ENCODE assay signal across 14 mouse cellular contexts in genomic region chr17:48418781-48419180, GRCm38 (mm10). TPM values are rescaled to one million over a fixed set of nuclear protein-coding genes. Genes with fewer than 3 reads are reported as not detected.
A peak's percentile ranks its signal among the peaks of the same experiment; 100 is the strongest.
DNase-seq lines count a peak whose midpoint lies in the region; ATAC-seq and TF ChIP-seq lines count a peak whose summit lies in the region.
"Had no signal": no experiment of that assay in that cellular context is flagged by ENCODE, and none has a peak within 500 bp of the region (broad histone marks: within the 10 kb centered on the region; RNA-seq: fewer than 3 reads in every experiment).

No protein-coding gene starts in this region.

- TF ChIP-seq POLR2A in spleen, adult 2 months (IDR thresholded peaks at IDR 0.05; ENCODE audit: low read depth, low read length): no peak

- intact Hi-C loops in heart, postnatal 25 days (cut with DNase I): no loop called here
- intact Hi-C loops in left cerebral cortex, postnatal 25 days (cut with DNase I): loop anchor here (5.0 kb wide), 1 partner anchor 754 kb away; no protein-coding TSS in a partner anchor

- ATAC-seq in heart, embryonic 14.5 days (ENCODE audit: insufficient number of reproducible peaks, insufficient read depth, low FRiP score, low read depth): no peak
- ATAC-seq in liver, embryonic 12.5 days: no peak

- 61% methylated on average over 1 of the region's 1 CpGs for WGBS in heart, embryonic 14.5 days
- 71% methylated on average over 1 of the region's 1 CpGs for WGBS in spleen, adult 2 months
- WGBS in liver, embryonic 12.5 days (ENCODE audit: insufficient replicate concordance): 35% methylated on average over 1 of the region's 1 CpGs

- no peaks in the 10 kb centered on the region for H3K9me3 ChIP-seq in heart, embryonic 14.5 days (ENCODE audit: control insufficient read depth, low read length)
- no peaks in the 10 kb centered on the region for H3K9me3 ChIP-seq in liver, embryonic 12.5 days (replicated peaks)
- H3K9me3 ChIP-seq: hindbrain, embryonic 12.5 days; midbrain, embryonic 12.5 days had no signal

- peaks cover 5 to 20% of the 10 kb centered on the region in 2 experiments; a peak in 3 of 4 replicates for H3K4me1 ChIP-seq in heart, embryonic 14.5 days (ENCODE audit: control insufficient read depth in 2 of 2, insufficient read depth in 2 of 2, low read length in 2 of 2)
- peaks cover 10% of the 10 kb centered on the region; the same call in 1 of the 2 replicates for H3K4me1 ChIP-seq in spleen, adult 2 months (ENCODE audit: control insufficient read depth, insufficient read depth, insufficient read length)
- peaks cover 46% of the 10 kb centered on the region for H3K4me1 ChIP-seq in liver, embryonic 12.5 days
- H3K4me1 ChIP-seq: hindbrain, embryonic 12.5 days; midbrain, embryonic 12.5 days had no signal

- DNase-seq in heart, postnatal 25 days (ENCODE audit: low spot score): no peak
- DNase-seq in spleen, adult 2 months (ENCODE audit: low read depth in 1 of 2, low spot score in 2 of 2): no peak
- DNase-seq in spleen, postnatal 14 days (ENCODE audit: low spot score in 2 of 2): no peak
- no peak for DNase-seq in left cerebral cortex, postnatal 25 days (ENCODE audit: low spot score in 2 of 2)
- no peak for DNase-seq in layer of hippocampus, adult 9-10 months (ENCODE audit: low spot score)
- DNase-seq: lung, adult 2 months; spleen, adult 18-20 months; thymus, postnatal 36 days had no signal

- no peaks in the 10 kb centered on the region for H3K27me3 ChIP-seq in heart, embryonic 14.5 days (ENCODE audit: control insufficient read depth, insufficient read depth, low read length)
- no peaks in the 10 kb centered on the region for H3K27me3 ChIP-seq in spleen, adult 2 months (ENCODE audit: control insufficient read depth, insufficient read depth, low read length)
- no peaks in the 10 kb centered on the region for H3K27me3 ChIP-seq in liver, embryonic 12.5 days (replicated peaks)
- H3K27me3 ChIP-seq: hindbrain, embryonic 12.5 days; midbrain, embryonic 12.5 days had no signal

- no peak overlapping the region for H3K4me3 ChIP-seq in heart, embryonic 14.5 days (ENCODE audit: control insufficient read depth in 1 of 2, insufficient read depth in 1 of 2, low read depth in 1 of 2, low read length in 2 of 2)
- H3K4me3 ChIP-seq in spleen, adult 2 months (ENCODE audit: extremely low read depth, insufficient read depth, insufficient read length): no peak overlapping the region
- peak overlapping the region; percentile 25; the same call in 1 of the 2 replicates for H3K4me3 ChIP-seq in liver, embryonic 12.5 days
- H3K4me3 ChIP-seq: hindbrain, embryonic 12.5 days; midbrain, embryonic 12.5 days had no signal

- H3K4me2 ChIP-seq in heart, embryonic 14.5 days (ENCODE audit: low read length): peak overlapping the region; percentile 30
- peak overlapping the region; percentile 54 for H3K4me2 ChIP-seq in liver, embryonic 12.5 days
- H3K4me2 ChIP-seq: hindbrain, embryonic 12.5 days; midbrain, embryonic 12.5 days had no signal

- no peak for TF ChIP-seq CTCF in spleen, adult 2 months (IDR thresholded peaks at IDR 0.05; ENCODE audit: extremely low read depth, insufficient read depth, insufficient read length, insufficient replicate concordance)

- peaks cover 99% of the 10 kb centered on the region for H3K36me3 ChIP-seq in heart, embryonic 14.5 days (ENCODE audit: control insufficient read depth, insufficient read depth, low read length)
- H3K36me3 ChIP-seq in spleen, adult 2 months (ENCODE audit: control insufficient read depth, insufficient read depth, low read length): peaks cover 20% of the 10 kb centered on the region
- H3K36me3 ChIP-seq in liver, embryonic 12.5 days: peaks cover 54% of the 10 kb centered on the region

- peak overlapping the region; percentile 31 to 56; a peak in 1 of 4 replicates for H3K27ac ChIP-seq in heart, embryonic 14.5 days (replicated peaks in 1 of 2; ENCODE audit: control insufficient read depth in 1 of 2, insufficient read depth in 1 of 2, low read depth in 2 of 2, low read length in 2 of 2)
- H3K27ac ChIP-seq in spleen, adult 2 months (ENCODE audit: insufficient read depth, low read length): peak overlapping the region; percentile 34
- H3K27ac ChIP-seq in liver, embryonic 12.5 days: peak overlapping the region; percentile 57
- H3K27ac ChIP-seq: hindbrain, embryonic 12.5 days; midbrain, embryonic 12.5 days had no signal

- peak overlapping the region; percentile 35; the same call in 1 of the 2 replicates for H3K9ac ChIP-seq in heart, embryonic 14.5 days (ENCODE audit: low read length)
- H3K9ac ChIP-seq in liver, embryonic 12.5 days: peak overlapping the region; percentile 6; the same call in 1 of the 2 replicates
- H3K9ac ChIP-seq: hindbrain, embryonic 12.5 days; midbrain, embryonic 12.5 days had no signal

RNA-seq across cellular contexts. Expression of gene Oard1, which starts 9.0 kb away (rescaled TPM):
- 42.6 and 46.4 TPM in 2 replicates for polyA plus RNA-seq in heart, embryonic 14.5 days (2014; fragmentation: Nextera tagmentation; extraction: Ambion mirVana)
- total RNA-seq in heart, postnatal 25 days (2021): 10 to 100 TPM; 12.9 to 14.3 TPM
- 6.6 and 7.7 TPM in 2 replicates for polyA plus RNA-seq in spleen, adult 2 months (2012; rRNA removed)
- 56.5 and 58.1 TPM in 2 replicates for polyA plus RNA-seq in liver, embryonic 12.5 days (2016; fragmentation: Nextera tagmentation; extraction: Ambion mirVana)
- total RNA-seq in left cerebral cortex, postnatal 25 days (2021): 1 to 10 TPM; 7.8 to 9.5 TPM

RNA-seq across cellular contexts. Expression of gene Nfya, which starts 9.1 kb away (rescaled TPM):
- polyA plus RNA-seq in heart, embryonic 14.5 days (2014; fragmentation: Nextera tagmentation; extraction: Ambion mirVana): 13.5 and 16.2 TPM in 2 replicates
- 10 to 100 TPM; 19.6 to 21.4 TPM for total RNA-seq in heart, postnatal 25 days (2021)
- 80.3 and 93.1 TPM in 2 replicates for polyA plus RNA-seq in spleen, adult 2 months (2012; rRNA removed)
- 10.9 and 11.3 TPM in 2 replicates for polyA plus RNA-seq in liver, embryonic 12.5 days (2016; fragmentation: Nextera tagmentation; extraction: Ambion mirVana)
- 10 to 100 TPM; 27.5 to 31.8 TPM for total RNA-seq in left cerebral cortex, postnatal 25 days (2021)

RNA-seq across cellular contexts. Expression of gene Apobec2, which starts 13.9 kb away (rescaled TPM):
- polyA plus RNA-seq in heart, embryonic 14.5 days (2014; fragmentation: Nextera tagmentation; extraction: Ambion mirVana): 233 and 243 TPM in 2 replicates
- total RNA-seq in heart, postnatal 25 days (2021): 100 to 1,000 TPM; 245 to 262 TPM
- polyA plus RNA-seq in spleen, adult 2 months (2012; rRNA removed): 0.29 and 0.42 TPM in 2 replicates
- polyA plus RNA-seq in liver, embryonic 12.5 days (2016; fragmentation: Nextera tagmentation; extraction: Ambion mirVana): 0.83 and 1.2 TPM in 2 replicates
- not detected for total RNA-seq in left cerebral cortex, postnatal 25 days (2021)

RNA-seq across cellular contexts. Expression of gene Tspo2, which starts 32.5 kb away (rescaled TPM):
- 3.6 and 5.0 TPM in 2 replicates for polyA plus RNA-seq in heart, embryonic 14.5 days (2014; fragmentation: Nextera tagmentation; extraction: Ambion mirVana)
- 1 to 10 TPM in 1 of 2 experiments, under 1 TPM in 1; 0.91 to 1.2 TPM for total RNA-seq in heart, postnatal 25 days (2021)
- 107 and 121 TPM in 2 replicates for polyA plus RNA-seq in spleen, adult 2 months (2012; rRNA removed)
- 123 and 126 TPM in 2 replicates for polyA plus RNA-seq in liver, embryonic 12.5 days (2016; fragmentation: Nextera tagmentation; extraction: Ambion mirVana)
- total RNA-seq in left cerebral cortex, postnatal 25 days (2021): not detected
- total RNA-seq: adrenal gland, adult 18-20 months; left cerebral cortex, adult 8-10 months had no signal

RNA-seq across cellular contexts. Expression of gene Unc5cl, which starts 35.9 kb away (rescaled TPM):
- polyA plus RNA-seq in heart, embryonic 14.5 days (2014; fragmentation: Nextera tagmentation; extraction: Ambion mirVana): 0.43 TPM in 1 of 2 replicates, not detected in the other
- total RNA-seq in heart, postnatal 25 days (2021): under 1 TPM; 0.14 to 0.16 TPM
- 8.5 and 10.6 TPM in 2 replicates for polyA plus RNA-seq in spleen, adult 2 months (2012; rRNA removed)
- polyA plus RNA-seq in liver, embryonic 12.5 days (2016; fragmentation: Nextera tagmentation; extraction: Ambion mirVana): 2.6 and 3.4 TPM in 2 replicates
- total RNA-seq in left cerebral cortex, postnatal 25 days (2021): under 1 TPM; 0.11 to 0.27 TPM

Comparison
In these comparisons a context has a peak if more than half of its experiments do, and no peak if none do; other contexts are left out.
1. RNA of gene Apobec2, which starts 13.9 kb away (polyA plus RNA-seq): 233 to 243 TPM in heart, embryonic 14.5 days; 0.83 to 1.2 TPM in liver, embryonic 12.5 days and 0.29 to 0.42 TPM in spleen, adult 2 months; every median in the first group is over 100 times any median in the second.
2. Peak in every context shown above with its lines, with median percentiles within 50 percentile points of each other: H3K27ac ChIP-seq.